In the genomic region with DNA sequence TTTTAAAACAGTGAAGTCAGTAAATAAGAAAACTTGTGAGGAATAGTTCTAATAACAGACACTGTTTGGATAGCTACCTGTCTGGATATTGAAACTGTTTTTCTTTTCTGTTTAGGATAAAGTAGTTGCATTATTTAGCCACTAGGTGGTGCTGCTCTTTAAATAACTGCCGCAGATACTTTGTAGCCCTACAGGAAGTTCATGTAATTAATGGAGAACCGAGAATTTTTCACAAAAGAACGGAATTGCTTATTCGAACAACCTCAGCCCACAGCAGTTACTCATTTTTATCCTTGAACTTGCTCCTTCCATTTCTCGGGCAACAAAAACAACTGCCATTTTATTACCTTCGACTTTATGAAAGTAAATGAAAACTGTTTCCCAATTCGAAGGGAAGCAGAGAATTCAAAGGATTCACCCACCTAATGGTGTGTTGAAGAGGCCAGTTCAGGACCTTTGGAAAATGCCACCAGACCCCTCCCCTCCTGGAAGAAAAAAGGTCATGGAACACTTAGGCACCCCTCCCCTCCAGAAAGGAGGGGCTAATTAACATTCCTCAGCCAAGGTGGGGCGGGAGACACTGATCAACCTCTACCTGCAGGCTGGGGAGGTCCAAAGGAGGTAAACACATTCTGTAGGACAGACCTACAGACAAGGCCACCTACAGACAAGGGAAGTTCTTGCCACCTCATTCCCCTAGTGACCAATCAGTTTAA, we compare ENCODE assay signal across 8 mouse cellular contexts.
DNase-seq lines count a peak whose midpoint lies in the region; ATAC-seq and TF ChIP-seq lines count a peak whose summit lies in the region.

No protein-coding gene starts in this region.

- H3K4me3 ChIP-seq in lung, embryonic 14.5 days (ENCODE audit: low read depth, low read length), result peak overlapping the region; percentile 24
- peak overlapping the region; percentile 15; the same call in 1 of the 2 replicates for H3K4me3 ChIP-seq in midbrain, embryonic 13.5 days (replicated peaks)

- peak; percentile 72 for ATAC-seq in lung, embryonic 14.5 days (ENCODE audit: insufficient read depth)
- peak; percentile 92 for ATAC-seq in granulocyte monocyte progenitor cell, adult 5-6 weeks (replicated peaks; ENCODE audit: poor library complexity, severe bottlenecking)
- peak; percentile 79 for ATAC-seq in midbrain, embryonic 13.5 days

- H3K27ac ChIP-seq in lung, embryonic 14.5 days (ENCODE audit: low read depth), result no peak overlapping the region
- no peak overlapping the region for H3K27ac ChIP-seq in midbrain, embryonic 13.5 days

- no peaks in the 10 kb centered on the region for H3K36me3 ChIP-seq in lung, embryonic 14.5 days (ENCODE audit: insufficient read depth)
- H3K36me3 ChIP-seq in midbrain, embryonic 13.5 days, result no peaks in the 10 kb centered on the region

- H3K4me1 ChIP-seq in lung, embryonic 14.5 days (ENCODE audit: insufficient read depth), result no peaks in the 10 kb centered on the region
- H3K4me1 ChIP-seq in midbrain, embryonic 13.5 days (replicated peaks), result 0 out of 2 replicates have a peak, but pooled peaks cover 3% of the 10 kb centered on the region

- peak overlapping the region; percentile 54 for H3K4me2 ChIP-seq in lung, embryonic 14.5 days
- H3K4me2 ChIP-seq in midbrain, embryonic 13.5 days (replicated peaks), result peak overlapping the region; percentile 39

- TF ChIP-seq CTCF in lung, embryonic 14.5 days (IDR thresholded peaks at IDR 0.05; ENCODE audit: low read depth), result peak; percentile 78

- H3K27me3 ChIP-seq in lung, embryonic 14.5 days (ENCODE audit: insufficient read depth, low read length), result no peaks in the 10 kb centered on the region
- no peaks in the 10 kb centered on the region for H3K27me3 ChIP-seq in midbrain, embryonic 13.5 days

- H3K9me3 ChIP-seq in lung, embryonic 14.5 days (ENCODE audit: low read depth, low read length), result no peaks in the 10 kb centered on the region
- H3K9me3 ChIP-seq in midbrain, embryonic 13.5 days, result no peaks in the 10 kb centered on the region

- peak; percentile 91 for DNase-seq in lung, embryonic 14.5 days
- no peak for DNase-seq in lung, postnatal 4 days
- DNase-seq in cerebellum, adult 8-10 months, result peak; percentile 28
- DNase-seq in kidney, postnatal 14 days, result peak; percentile 37
- no peak for DNase-seq in thymus, adult 18-20 months
- no peak for DNase-seq in thymus, postnatal 25 days

- WGBS in lung, embryonic 14.5 days, result 19% methylated on average over 8 of the region's 8 CpGs
- WGBS in midbrain, embryonic 13.5 days, result 21% methylated on average over 8 of the region's 8 CpGs

- no peak overlapping the region for H3K9ac ChIP-seq in lung, embryonic 14.5 days
- H3K9ac ChIP-seq in midbrain, embryonic 13.5 days (replicated peaks), result no peak overlapping the region

Comparison
In these comparisons a context has a peak if more than half of its experiments do, and no peak if none do; other contexts are left out.
1. DNase-seq: peak in lung, embryonic 14.5 days (single experiment), cerebellum, adult 8-10 months (single experiment) and kidney, postnatal 14 days (single experiment); none in lung, postnatal 4 days (0 of 2), thymus, adult 18-20 months (0 of 2) and thymus, postnatal 25 days (single experiment).
2. Peak in every context shown above with its lines, with median percentiles within 50 percentile points of each other: ATAC-seq.